Mouse (Mus musculus) lung, embryonic 15.5 days (tissue): ENCODE measurements at regions not wholly inside any gene's neighbourhood (a gene's known extent, or its start where the extent isn't known, plus 50 kb on each side); places are given as distances from the start of the nearest gene placed in this dataset.
A peak's percentile ranks its signal among the peaks of the same experiment; 100 is the strongest.
"Not testable (repeated sequence)": the region's sequence is repeated elsewhere in the genome, so short reads cannot be mapped to it uniquely, and the experiment has no call there.

ENCODE experiments used
- ATAC-seq: fragments of 200-750 bp; cut with Nextera tagmentation; 2 replicates; pipeline ENCODE4 v1.8.0; 2017; ENCODE audit warnings: moderate number of reproducible peaks, borderline replicate concordance; ENCODE audit not compliant: low FRiP score, low TSS enrichment; ENCODE audit errors: extremely low read depth
- H3K27ac ChIP-seq: fragments of 300-500 bp; sonication (generic); 2 replicates; pipeline ENCODE4 v1.5.1; 2015; ENCODE audit warnings: moderate library complexity, mild to moderate bottlenecking, inconsistent platforms
- H3K27me3 ChIP-seq: fragments of 300-500 bp; sonication (generic); 2 replicates; pipeline ENCODE4 v1.6.1; 2015; ENCODE audit warnings: inconsistent platforms
- H3K36me3 ChIP-seq: fragments of 300-500 bp; sonication (generic); 2 replicates; pipeline ENCODE4 v1.6.1; 2015; ENCODE audit warnings: inconsistent platforms
- H3K4me1 ChIP-seq: fragments of 300-500 bp; sonication (generic); 2 replicates; pipeline ENCODE4 v1.6.1; 2015; ENCODE audit warnings: inconsistent platforms
- H3K4me2 ChIP-seq: fragments of 300-500 bp; sonication (generic); 2 replicates; pipeline ENCODE4 v1.6.1; 2015; ENCODE audit warnings: inconsistent platforms, mild to moderate bottlenecking, moderate library complexity
- H3K4me3 ChIP-seq: fragments of 300-500 bp; sonication (generic); 2 replicates; pipeline ENCODE4 v1.5.1; 2015; ENCODE audit warnings: mild to moderate bottlenecking, inconsistent platforms
- H3K9ac ChIP-seq: fragments of 300-500 bp; sonication (generic); 2 replicates; pipeline ENCODE4 v1.6.1; 2015; ENCODE audit warnings: inconsistent platforms
- H3K9me3 ChIP-seq: fragments of 300-500 bp; sonication (generic); 2 replicates; pipeline ENCODE4 v1.6.1; 2016; ENCODE audit warnings: inconsistent platforms
- WGBS: fragments of 180-500 bp; shearing (Covaris S2); methylation state at CpG from one replicate; pipeline ENCODE4 v1.1.7; 2015; 5-methylcytosine and 5-hydroxymethylcytosine counted together

GRCm38 (mm10) chr1:95397188-95397587, 83.8 kb downstream of the Fam174a start:
- no peak overlapping the region for H3K4me2 ChIP-seq
- H3K36me3 ChIP-seq = no peaks in the 10 kb centered on the region
- H3K9ac ChIP-seq = no peak overlapping the region
- WGBS = 47% methylated on average over 4 of the region's 4 CpGs
- ATAC-seq = no peak
- no peak overlapping the region for H3K27ac ChIP-seq
- H3K27me3 ChIP-seq = no peaks in the 10 kb centered on the region
- no peaks in the 10 kb centered on the region for H3K4me1 ChIP-seq
- H3K9me3 ChIP-seq = no peaks in the 10 kb centered on the region
- no peak overlapping the region for H3K4me3 ChIP-seq

GRCm38 (mm10) chr1:95399764-95400163, 86.3 kb downstream of the Fam174a start:
- WGBS = 85% methylated on average over 7 of the region's 7 CpGs
- Histone ChIP-seq H3K9ac (no peak overlapping the region), H3K36me3 (no peaks in the 10 kb centered on the region), H3K27ac (no peak overlapping the region), H3K9me3 (no peaks in the 10 kb centered on the region), H3K4me3 (no peak overlapping the region), H3K4me2 (no peak overlapping the region), H3K4me1 (no peaks in the 10 kb centered on the region), H3K27me3 (no peaks in the 10 kb centered on the region)
- no peak for ATAC-seq

- Histone ChIP-seq H3K4me1 (no peaks in the 10 kb centered on the region), H3K36me3 (no peaks in the 10 kb centered on the region), H3K9ac (no peak overlapping the region), H3K27ac (no peak overlapping the region), H3K4me3 (no peak overlapping the region), H3K4me2 (no peak overlapping the region), H3K9me3 (no peaks in the 10 kb centered on the region), H3K27me3 (no peaks in the 10 kb centered on the region)
- ATAC-seq = no peak
- 67% methylated on average over 1 of the region's 1 CpGs for WGBS
Measured at GRCm38 (mm10) chr1:95422253-95422652, 108.8 kb downstream of the Fam174a start.

- Histone ChIP-seq H3K9ac (no peak overlapping the region), H3K4me2 (no peak overlapping the region), H3K9me3 (no peaks in the 10 kb centered on the region), H3K4me1 (no peaks in the 10 kb centered on the region), H3K36me3 (no peaks in the 10 kb centered on the region), H3K27me3 (no peaks in the 10 kb centered on the region), H3K27ac (no peak overlapping the region), H3K4me3 (no peak overlapping the region)
- no peak for ATAC-seq
Measured at GRCm38 (mm10) chr1:95425420-95425819, 112.0 kb downstream of the Fam174a start.

GRCm38 (mm10) chr1:95437155-95437554, 123.7 kb downstream of the Fam174a start:
- no peaks in the 10 kb centered on the region for H3K27me3 ChIP-seq
- no peaks in the 10 kb centered on the region for H3K36me3 ChIP-seq
- H3K4me1 ChIP-seq = no peaks in the 10 kb centered on the region
- H3K9ac ChIP-seq = no peak overlapping the region
- no peak overlapping the region for H3K4me3 ChIP-seq
- H3K9me3 ChIP-seq = no peaks in the 10 kb centered on the region
- no peak overlapping the region for H3K27ac ChIP-seq
- ATAC-seq = no peak
- H3K4me2 ChIP-seq = no peak overlapping the region

- 66% methylated on average over 3 of the region's 3 CpGs for WGBS
- Histone ChIP-seq H3K4me3 (no peak overlapping the region), H3K36me3 (no peaks in the 10 kb centered on the region), H3K9me3 (no peaks in the 10 kb centered on the region), H3K9ac (no peak overlapping the region), H3K4me2 (no peak overlapping the region), H3K27ac (no peak overlapping the region), H3K27me3 (no peaks in the 10 kb centered on the region), H3K4me1 (no peaks in the 10 kb centered on the region)
- ATAC-seq = no peak
Measured at GRCm38 (mm10) chr1:95445541-95445940, 132.1 kb downstream of the Fam174a start.

- no peaks in the 10 kb centered on the region for H3K4me1 ChIP-seq
- no peaks in the 10 kb centered on the region for H3K9me3 ChIP-seq
- no peak overlapping the region for H3K4me2 ChIP-seq
- H3K27me3 ChIP-seq = no peaks in the 10 kb centered on the region
- H3K9ac ChIP-seq = no peak overlapping the region
- ATAC-seq = no peak
- H3K27ac ChIP-seq = no peak overlapping the region
- no peaks in the 10 kb centered on the region for H3K36me3 ChIP-seq
- WGBS = 65% methylated on average over 7 of the region's 7 CpGs
- no peak overlapping the region for H3K4me3 ChIP-seq
Measured at GRCm38 (mm10) chr1:95448962-95449558, 135.6 kb downstream of the Fam174a start.

- Histone ChIP-seq H3K4me1 (no peaks in the 10 kb centered on the region), H3K27me3 (no peaks in the 10 kb centered on the region), H3K27ac (no peak overlapping the region), H3K4me2 (no peak overlapping the region), H3K4me3 (no peak overlapping the region), H3K36me3 (no peaks in the 10 kb centered on the region), H3K9ac (no peak overlapping the region), H3K9me3 (no peaks in the 10 kb centered on the region)
- ATAC-seq = no peak
- 73% methylated on average over 4 of the region's 4 CpGs for WGBS
Measured at GRCm38 (mm10) chr1:95450920-95451332, 137.5 kb downstream of the Fam174a start.

GRCm38 (mm10) chr1:95451755-95452154, 138.3 kb downstream of the Fam174a start:
- H3K4me3 ChIP-seq, H3K9ac ChIP-seq, H3K4me1 ChIP-seq, H3K36me3 ChIP-seq, H3K27ac ChIP-seq, H3K4me2 ChIP-seq, H3K27me3 ChIP-seq, H3K9me3 ChIP-seq: not testable (repeated sequence)
- ATAC-seq = peak; percentile 85
- 82% methylated on average over 6 of the region's 6 CpGs for WGBS

- no peaks in the 10 kb centered on the region for H3K27me3 ChIP-seq
- H3K9me3 ChIP-seq = no peaks in the 10 kb centered on the region
- 53% methylated on average over 2 of the region's 2 CpGs for WGBS
- H3K36me3 ChIP-seq = no peaks in the 10 kb centered on the region
- H3K9ac ChIP-seq = no peak overlapping the region
- no peak overlapping the region for H3K27ac ChIP-seq
- H3K4me2 ChIP-seq = no peak overlapping the region
- H3K4me1 ChIP-seq = no peaks in the 10 kb centered on the region
- ATAC-seq = no peak
- no peak overlapping the region for H3K4me3 ChIP-seq
Measured at GRCm38 (mm10) chr1:95454246-95454645, 140.8 kb downstream of the Fam174a start.

- ATAC-seq = no peak
- H3K27ac ChIP-seq = no peak overlapping the region
- H3K9ac ChIP-seq = no peak overlapping the region
- H3K36me3 ChIP-seq = no peaks in the 10 kb centered on the region
- no peak overlapping the region for H3K4me2 ChIP-seq
- WGBS = 88% methylated on average over 1 of the region's 1 CpGs
- no peaks in the 10 kb centered on the region for H3K9me3 ChIP-seq
- H3K4me1 ChIP-seq = no peaks in the 10 kb centered on the region
- H3K4me3 ChIP-seq = no peak overlapping the region
- H3K27me3 ChIP-seq = no peaks in the 10 kb centered on the region
Measured at GRCm38 (mm10) chr1:95459355-95459754, 145.9 kb downstream of the Fam174a start.

GRCm38 (mm10) chr1:95468095-95468494, 154.7 kb downstream of the Fam174a start:
- Histone ChIP-seq H3K36me3 (no peaks in the 10 kb centered on the region), H3K27ac (no peak overlapping the region), H3K4me2 (no peak overlapping the region), H3K9me3 (no peaks in the 10 kb centered on the region), H3K9ac (no peak overlapping the region), H3K4me1 (no peaks in the 10 kb centered on the region), H3K4me3 (no peak overlapping the region), H3K27me3 (no peaks in the 10 kb centered on the region)
- ATAC-seq = no peak
- WGBS = 31% methylated on average over 2 of the region's 2 CpGs

- Histone ChIP-seq H3K4me1 (no peaks in the 10 kb centered on the region), H3K4me2 (no peak overlapping the region), H3K27me3 (no peaks in the 10 kb centered on the region), H3K9me3 (no peaks in the 10 kb centered on the region), H3K4me3 (no peak overlapping the region), H3K36me3 (no peaks in the 10 kb centered on the region), H3K9ac (no peak overlapping the region), H3K27ac (no peak overlapping the region)
- no peak for ATAC-seq
- WGBS = 57% methylated on average over 2 of the region's 2 CpGs
Measured at GRCm38 (mm10) chr1:95468772-95469171, 155.3 kb downstream of the Fam174a start.
